Comparison of ENCODE assay signal across 15 mouse cellular contexts in genomic region chr16:62038049-62038448, GRCm38 (mm10).
"Had no signal": no experiment of that assay in that cellular context is flagged by ENCODE, and none has a peak within 500 bp of the region (broad histone marks: within the 10 kb centered on the region; RNA-seq: fewer than 3 reads in every experiment).

No protein-coding gene starts in this region.

- H3K27me3 ChIP-seq: neural tube, embryonic 15.5 days; stomach, embryonic 15.5 days had no signal

- H3K36me3 ChIP-seq: neural tube, embryonic 15.5 days; stomach, embryonic 15.5 days had no signal

- H3K27ac ChIP-seq: neural tube, embryonic 15.5 days; stomach, embryonic 15.5 days; stomach, postnatal 0 days had no signal

- H3K4me2 ChIP-seq: neural tube, embryonic 15.5 days; stomach, embryonic 15.5 days had no signal

- DNase-seq: retina, postnatal 1 day; right cerebral cortex, adult 18-20 months; right cerebral cortex, postnatal 14 days; right cerebral cortex, postnatal 25 days; right cerebral cortex, postnatal 4 days; spleen, adult 18-20 months; thymus, adult 18-20 months; thymus, adult 2 months; thymus, postnatal 14 days; thymus, postnatal 25 days; thymus, postnatal 36 days; thymus, postnatal 4 days had no signal

- H3K4me3 ChIP-seq: neural tube, embryonic 15.5 days; stomach, embryonic 15.5 days had no signal

- H3K9me3 ChIP-seq: neural tube, embryonic 15.5 days; stomach, embryonic 15.5 days had no signal

- H3K4me1 ChIP-seq: neural tube, embryonic 15.5 days; stomach, embryonic 15.5 days had no signal

- H3K9ac ChIP-seq: neural tube, embryonic 15.5 days; stomach, embryonic 15.5 days had no signal
